Mouse (Mus musculus) NIH3T3 (cell line): ENCODE measurements around the gene Gm14391.
"Not testable (repeated sequence)": the region's sequence is repeated elsewhere in the genome, so short reads cannot be mapped to it uniquely, and the experiment has no call there.

Experiments used
- DNase-seq: peaks from one replicate; pipeline ENCODE4 v3.0.0-alpha.2; 2012; ENCODE audit warnings: low read depth

Gm14391 gene

GRCm38 (mm10) chr2:175206732-175207131 is at the start of gene Gm14391:
Gene Gm14391 (minus strand): TSS chr2:175206917.
- not testable (repeated sequence) for DNase-seq

GRCm38 (mm10) chr2:175179008-175179407 is 27.7 kb downstream of the Gm14391 start:
- not testable (repeated sequence) for DNase-seq

GRCm38 (mm10) chr2:175176312-175176711 is 30.4 kb downstream of the Gm14391 start:
- no peak for DNase-seq

GRCm38 (mm10) chr2:175175401-175176180 is 31.1 kb downstream of the Gm14391 start, which contains the start of gene Gm14443:
Gene Gm14443 (minus strand): TSS chr2:175175871.
- peak; percentile 48 for DNase-seq

- not testable (repeated sequence) for DNase-seq
Observed at GRCm38 (mm10) chr2:175174058-175174457, 32.7 kb downstream of the Gm14391 start.

GRCm38 (mm10) chr2:175172906-175173595 is 33.7 kb downstream of the Gm14391 start:
- DNase-seq, result not testable (repeated sequence)

GRCm38 (mm10) chr2:175172123-175172522 is 34.6 kb downstream of the Gm14391 start:
- no peak for DNase-seq

GRCm38 (mm10) chr2:175166870-175167269 is 39.8 kb downstream of the Gm14391 start:
- DNase-seq, result not testable (repeated sequence)

- DNase-seq, result not testable (repeated sequence)
Observed at GRCm38 (mm10) chr2:175165110-175165509, 41.6 kb downstream of the Gm14391 start.

- DNase-seq, result not testable (repeated sequence)
Observed at GRCm38 (mm10) chr2:175161438-175161837, 45.3 kb downstream of the Gm14391 start.

- no peak for DNase-seq
Observed at GRCm38 (mm10) chr2:175158642-175159041, 48.1 kb downstream of the Gm14391 start.

GRCm38 (mm10) chr2:175156696-175157095 is 50.0 kb downstream of the Gm14391 start:
- DNase-seq, result no peak

GRCm38 (mm10) chr2:175141993-175142295 is 64.8 kb downstream of the Gm14391 start, which contains the start of gene Gm14399:
Gene Gm14399 (minus strand): TSS chr2:175142012.
- not testable (repeated sequence) for DNase-seq

- DNase-seq, result not testable (repeated sequence)
Observed at GRCm38 (mm10) chr2:175141118-175141992, 65.4 kb downstream of the Gm14391 start.
